Mouse (Mus musculus) cerebellum, adult (tissue): ENCODE data around the gene Chmp6.

Experiments used
- ATAC-seq: cut with Nextera tagmentation; 2 replicates; pipeline ENCODE4 v1.9.2; 2017; ENCODE audit warnings: mild to moderate bottlenecking, moderate library complexity, mixed read lengths; ENCODE audit not compliant: insufficient number of reproducible peaks, low FRiP score, low TSS enrichment

Chmp6 gene

DNA sequence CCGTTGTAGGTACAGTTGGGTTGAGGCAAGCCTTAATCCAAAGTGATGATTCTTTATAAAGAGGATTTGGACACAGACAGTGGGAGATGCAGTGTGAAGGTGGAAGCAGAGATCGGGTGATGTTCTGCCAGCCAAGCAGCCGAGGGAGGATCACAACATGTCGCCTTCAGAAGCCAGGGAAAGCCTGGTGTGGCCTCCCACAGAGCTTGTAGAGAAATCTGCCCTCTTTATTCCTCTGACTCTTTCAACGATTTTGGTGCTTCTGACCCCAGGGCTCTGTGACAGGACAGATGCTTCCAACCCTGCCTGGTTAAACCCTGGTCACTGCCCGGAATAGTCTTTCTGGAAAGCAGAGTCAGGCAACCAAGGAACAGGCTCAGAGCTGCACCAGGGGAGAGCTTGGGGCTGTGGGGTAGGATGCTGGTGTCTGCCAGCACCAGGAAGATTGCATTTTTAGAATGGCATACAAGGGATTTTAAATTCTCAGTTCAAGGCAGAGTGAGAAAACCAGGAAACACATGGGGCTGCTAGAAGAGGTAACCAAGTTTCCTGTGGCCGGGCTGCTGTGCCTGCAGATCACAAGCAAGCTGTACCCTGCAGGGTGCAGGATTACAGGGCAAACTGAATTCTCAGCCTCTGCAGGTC is 6.1 kb upstream of the Chmp6 start:
- ATAC-seq, result no peak

DNA sequence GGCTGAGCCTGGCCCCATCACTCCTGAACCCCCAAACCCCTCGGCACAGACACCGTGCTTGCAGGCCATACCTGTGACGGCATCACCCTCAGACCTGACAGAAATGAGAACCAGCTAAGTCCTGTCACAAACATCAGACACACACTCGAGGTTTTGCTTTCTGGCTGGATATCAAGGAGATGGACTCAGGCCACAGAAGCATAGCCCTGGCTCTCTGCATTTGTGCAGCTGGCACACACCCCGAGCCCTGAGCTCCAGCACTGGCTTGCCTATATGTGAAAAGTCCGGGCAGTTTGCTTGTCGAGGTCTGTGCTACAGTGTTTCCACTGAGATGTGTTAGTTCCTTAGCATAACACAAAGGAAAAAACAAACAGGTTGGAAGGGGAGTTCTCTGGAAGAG is 5.5 kb upstream of the Chmp6 start:
- no peak for ATAC-seq

DNA sequence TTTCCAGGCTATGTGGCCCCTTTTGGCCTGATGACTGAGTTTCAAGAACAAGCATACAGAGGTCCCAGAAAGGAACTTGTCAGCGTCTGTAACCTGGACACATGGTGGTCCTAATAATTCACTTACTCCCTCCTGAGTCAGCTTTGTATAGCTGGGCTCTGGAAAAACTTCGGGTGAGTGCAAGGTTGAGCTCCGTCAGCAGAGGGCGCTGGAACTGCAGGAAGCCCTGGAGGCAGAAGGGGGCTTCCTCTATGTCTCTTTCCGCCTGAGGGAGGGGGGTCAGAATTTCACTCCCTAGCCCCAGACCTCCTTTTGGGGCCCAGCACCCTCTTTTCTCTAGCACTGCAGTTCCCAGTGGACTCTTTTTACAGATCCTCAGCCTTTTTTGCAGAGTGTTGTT is 3.8 kb upstream of the Chmp6 start:
- ATAC-seq, result no peak

DNA sequence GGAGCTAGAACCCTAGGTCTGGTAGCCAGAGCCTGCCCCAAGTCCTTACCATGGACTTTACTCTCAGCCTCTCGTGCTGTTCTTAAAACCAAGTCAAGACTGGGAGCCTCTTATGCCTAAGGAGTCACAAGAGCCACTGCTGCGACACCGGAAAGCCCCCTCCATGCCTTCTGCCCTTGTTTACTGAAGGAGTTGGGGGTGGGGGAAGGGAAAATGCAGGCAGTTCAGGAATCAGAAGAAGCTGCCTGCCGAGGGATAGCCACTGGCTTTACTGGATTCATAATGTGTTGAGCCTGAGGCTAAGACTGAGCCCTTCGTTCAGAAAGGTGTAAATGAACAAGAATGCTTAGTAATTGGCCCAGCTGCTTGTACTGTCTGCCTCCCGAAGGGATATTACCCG is 396 bp upstream of the Chmp6 start:
- ATAC-seq, result no peak

DNA sequence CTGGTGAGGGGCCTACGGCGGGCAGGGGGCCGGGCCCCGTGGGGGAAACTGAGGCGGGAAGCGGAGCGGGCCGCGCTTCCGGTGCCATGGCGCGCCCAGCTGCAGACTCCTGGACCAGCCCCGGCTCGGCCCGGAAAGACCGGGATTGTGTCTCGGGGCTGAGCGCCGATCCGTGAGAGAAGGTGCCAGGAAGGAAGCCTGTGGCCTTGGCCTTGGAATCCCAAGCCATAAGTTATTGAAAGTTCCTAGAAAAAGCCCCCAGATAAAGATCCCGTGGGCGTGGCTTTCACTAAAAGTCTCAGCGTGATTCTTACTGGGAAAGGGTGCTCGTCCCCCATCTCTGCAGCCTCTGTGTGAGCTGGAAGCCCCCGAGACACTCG is 684 bp downstream of the Chmp6 start:
- no peak for ATAC-seq

DNA sequence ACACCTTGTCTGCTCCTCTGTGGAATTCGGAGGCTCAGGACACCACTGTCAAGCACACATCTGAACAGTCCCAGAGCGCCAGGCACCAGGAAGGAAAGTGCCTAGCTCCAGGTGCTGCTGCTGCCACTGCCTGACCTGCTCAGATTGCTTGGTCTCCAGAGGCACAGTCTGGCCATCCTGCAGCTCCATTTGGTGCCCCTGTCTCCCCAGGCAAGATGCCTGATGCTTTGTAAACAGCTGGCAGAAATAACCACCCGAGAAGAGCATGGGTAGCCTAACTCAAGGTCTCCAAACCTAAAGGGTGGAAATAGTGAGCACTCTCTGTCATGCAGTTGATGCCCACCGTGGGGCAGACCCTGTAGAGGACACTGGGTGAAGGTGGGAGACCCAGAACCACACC is 1.1 kb downstream of the Chmp6 start:
- ATAC-seq, result no peak

DNA sequence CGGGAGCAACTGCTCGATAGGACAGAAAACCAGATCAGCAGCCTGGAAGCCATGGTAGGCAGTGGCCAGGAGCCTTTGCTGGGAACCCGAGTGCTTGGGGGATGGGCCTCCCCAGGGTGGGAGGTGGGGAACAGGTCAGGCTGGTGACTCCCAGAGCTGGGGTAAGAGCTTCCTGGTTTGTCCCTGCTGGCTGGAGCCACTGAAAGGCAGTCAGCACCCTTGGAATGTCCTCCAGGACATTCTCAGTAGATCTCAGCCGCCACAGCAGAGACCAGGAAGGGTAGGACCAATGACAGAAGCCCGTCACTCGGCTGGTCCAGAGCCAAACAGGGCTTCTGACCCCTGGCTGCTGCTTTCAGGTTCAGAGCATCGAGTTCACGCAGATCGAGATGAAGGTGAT is 2.4 kb downstream of the Chmp6 start:
- no peak for ATAC-seq

DNA sequence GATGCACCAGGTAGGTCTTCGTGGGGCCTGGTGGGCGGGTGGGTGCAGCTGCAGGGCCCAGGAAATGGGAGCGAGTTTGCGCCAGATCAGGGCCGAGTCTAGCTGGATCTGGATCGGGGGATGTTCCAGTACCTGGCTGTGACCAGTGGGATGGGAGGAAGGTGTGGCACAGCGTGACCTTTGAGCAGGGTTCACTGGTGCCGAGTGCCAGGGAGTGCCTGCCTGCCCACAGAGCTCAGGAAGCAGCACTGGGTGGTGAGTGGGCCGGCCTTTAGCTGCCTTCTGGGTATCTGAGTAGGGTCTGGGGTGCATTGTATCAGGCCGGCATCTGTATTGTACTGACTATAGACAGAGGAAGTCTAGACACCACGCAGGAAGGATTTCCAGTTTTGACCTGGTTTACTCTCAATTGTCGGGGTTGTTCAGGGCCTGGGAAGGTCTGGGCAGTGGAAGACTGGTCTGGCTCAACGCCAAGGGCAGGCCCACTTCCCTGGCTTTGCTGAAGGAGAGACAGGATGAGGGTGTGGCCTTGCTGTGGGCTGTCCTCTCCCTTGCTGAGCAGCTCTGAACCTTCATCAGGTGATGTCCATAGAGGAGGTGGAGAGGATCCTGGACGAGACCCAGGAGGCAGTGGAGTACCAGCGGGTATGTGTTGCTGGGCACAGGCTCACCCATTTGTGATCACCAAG is 3.0 kb downstream of the Chmp6 start:
- no peak for ATAC-seq

DNA sequence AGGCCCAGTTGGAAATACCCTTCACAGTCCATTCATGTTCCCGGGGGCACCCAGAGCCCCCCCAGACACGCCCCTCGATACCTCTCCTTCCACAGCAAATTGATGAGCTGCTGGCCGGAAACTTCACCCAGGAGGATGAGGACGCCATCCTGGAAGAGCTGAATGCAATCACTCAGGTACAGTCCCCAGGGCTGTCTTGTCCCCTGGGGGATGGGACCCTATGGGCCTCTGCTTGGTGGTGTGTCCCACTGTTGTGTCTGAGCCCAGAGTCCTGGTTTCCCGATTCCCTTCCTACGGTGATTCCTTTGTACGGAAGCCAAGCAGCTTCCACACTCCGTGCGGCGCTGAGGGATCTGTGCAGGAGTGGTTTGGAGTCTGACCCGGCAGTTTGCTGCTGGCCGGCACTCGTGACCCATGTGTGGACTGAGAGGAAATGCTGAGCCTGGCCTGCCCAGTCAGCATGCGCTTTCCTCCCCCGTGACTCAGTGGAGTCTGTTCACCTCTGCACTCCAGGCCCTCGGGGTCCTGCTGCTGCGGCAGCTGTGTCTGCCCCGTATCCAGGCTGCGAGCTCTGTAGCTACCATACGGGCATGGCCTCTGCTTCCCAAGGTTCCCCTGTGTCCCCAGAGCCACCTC is 3.7 kb downstream of the Chmp6 start:
- ATAC-seq, result no peak

DNA sequence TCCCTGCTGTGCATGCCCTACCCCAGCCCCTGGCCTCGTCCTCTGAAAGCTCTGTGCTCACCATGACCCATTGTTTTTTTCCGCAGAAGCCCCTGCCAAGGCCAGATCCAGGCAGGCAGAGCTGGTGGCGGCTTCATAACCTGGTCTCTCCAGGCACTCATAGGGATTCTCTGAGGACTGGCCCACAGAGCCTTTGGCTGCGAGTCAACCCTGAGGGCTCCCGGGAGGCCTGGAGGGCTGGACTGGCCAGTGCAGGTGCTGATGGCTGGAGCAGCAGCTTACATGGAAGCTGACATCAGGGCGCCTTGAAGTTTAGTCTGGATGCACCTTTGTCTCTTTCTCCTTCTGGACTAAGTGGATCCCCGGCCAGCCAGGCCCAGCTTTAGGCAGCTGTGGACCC is 5.3 kb downstream of the Chmp6 start:
- ATAC-seq, result no peak

DNA sequence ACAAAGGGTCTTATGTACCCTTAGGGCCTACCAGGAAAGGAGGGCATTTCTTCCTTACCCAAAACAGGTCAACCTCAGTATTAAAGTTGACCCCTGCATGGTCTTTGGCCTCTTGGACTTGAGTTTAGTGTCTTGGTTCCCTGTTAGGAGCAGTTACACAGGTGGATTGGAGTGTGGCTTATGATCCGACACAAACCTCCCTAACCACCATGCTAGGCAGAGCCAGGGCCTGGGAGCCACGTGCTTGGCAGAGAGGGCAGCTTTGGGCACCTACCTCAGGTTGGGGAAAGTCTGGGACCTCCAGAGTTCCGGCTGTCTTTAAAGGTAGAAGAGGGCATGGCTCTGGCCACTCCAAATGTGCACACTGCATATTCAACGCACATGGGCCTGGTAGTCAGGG is 6.2 kb downstream of the Chmp6 start:
- ATAC-seq, result no peak

DNA sequence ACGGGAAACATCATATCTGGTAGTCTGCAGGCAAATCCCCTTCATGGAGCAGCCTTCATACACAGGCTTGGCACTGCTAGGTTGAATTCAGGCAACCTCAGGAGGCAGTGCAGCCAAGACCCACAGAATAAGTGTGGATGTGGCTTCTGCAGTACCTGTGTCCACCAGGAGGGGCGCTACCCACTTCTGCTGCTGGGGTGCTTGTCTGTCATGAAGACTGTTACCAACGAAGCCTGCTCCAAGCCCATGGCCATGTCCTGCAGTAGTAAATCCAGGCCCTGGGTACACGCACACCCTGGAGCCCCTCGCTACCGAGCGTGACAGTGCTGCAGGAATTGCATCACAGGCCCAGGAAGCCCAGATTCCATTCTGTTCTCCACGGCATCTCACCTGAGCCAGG is 6.7 kb downstream of the Chmp6 start:
- no peak for ATAC-seq

DNA sequence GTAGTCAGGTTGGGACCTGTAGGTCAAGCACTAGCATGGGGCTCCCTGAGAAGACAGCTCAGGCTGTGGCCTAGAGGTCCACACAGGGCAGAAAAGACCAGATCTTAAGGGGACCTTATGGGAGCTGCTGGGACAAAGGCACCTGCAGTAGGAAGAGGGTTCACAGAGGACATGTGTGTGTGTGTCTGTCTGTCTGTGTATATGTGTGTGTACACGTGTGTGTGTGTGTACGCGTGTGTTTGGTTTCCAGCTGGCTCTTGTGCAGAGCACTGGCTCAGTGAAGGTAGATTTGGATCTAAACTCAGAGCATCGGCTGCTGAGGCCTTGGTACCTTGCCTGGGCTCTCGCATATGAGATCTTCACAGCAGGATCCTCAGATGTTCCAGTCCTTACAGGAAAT is 7.4 kb downstream of the Chmp6 start:
- ATAC-seq, result no peak

DNA sequence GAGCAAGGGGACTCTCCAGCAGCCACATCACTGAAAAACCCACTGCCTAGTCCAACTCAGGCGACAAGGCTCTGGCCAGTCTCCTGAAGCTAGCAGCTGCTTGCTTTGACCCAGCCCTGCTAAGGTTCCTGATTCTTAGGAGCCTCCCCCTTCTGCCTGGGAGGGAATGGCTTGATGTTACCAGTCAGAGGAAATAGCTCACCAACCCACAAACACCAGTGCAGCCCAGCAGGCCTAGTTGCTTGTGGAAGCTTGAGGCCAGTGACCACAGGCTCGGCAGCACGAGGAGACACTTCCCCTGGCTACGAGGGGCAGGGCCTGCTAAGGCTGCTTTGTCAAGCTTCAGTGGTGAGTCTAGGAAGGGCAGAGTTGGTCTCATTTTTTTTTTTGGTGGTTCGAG is 11.9 kb downstream of the Chmp6 start:
- ATAC-seq, result no peak

DNA sequence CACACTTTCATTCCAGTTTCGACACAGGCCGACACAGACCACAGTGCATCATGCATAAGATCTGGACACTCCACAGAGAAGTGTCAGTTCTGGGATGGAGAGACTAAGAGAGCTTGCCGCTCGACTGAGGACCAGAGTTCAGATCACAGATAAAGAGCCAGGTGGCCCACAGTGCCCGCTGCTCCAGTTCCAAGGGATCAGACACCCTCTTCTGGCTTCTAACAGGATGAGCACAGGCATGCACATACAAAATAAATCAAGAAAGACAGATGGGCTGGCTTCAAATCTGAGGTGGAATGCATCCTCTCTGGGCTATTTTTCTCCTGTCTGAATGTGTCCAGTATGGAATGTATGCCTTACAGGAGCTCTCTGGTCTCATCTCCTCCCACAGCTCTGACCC is 13.5 kb downstream of the Chmp6 start:
- ATAC-seq, result peak; percentile 56; the same call in 1 of the 2 replicates

DNA sequence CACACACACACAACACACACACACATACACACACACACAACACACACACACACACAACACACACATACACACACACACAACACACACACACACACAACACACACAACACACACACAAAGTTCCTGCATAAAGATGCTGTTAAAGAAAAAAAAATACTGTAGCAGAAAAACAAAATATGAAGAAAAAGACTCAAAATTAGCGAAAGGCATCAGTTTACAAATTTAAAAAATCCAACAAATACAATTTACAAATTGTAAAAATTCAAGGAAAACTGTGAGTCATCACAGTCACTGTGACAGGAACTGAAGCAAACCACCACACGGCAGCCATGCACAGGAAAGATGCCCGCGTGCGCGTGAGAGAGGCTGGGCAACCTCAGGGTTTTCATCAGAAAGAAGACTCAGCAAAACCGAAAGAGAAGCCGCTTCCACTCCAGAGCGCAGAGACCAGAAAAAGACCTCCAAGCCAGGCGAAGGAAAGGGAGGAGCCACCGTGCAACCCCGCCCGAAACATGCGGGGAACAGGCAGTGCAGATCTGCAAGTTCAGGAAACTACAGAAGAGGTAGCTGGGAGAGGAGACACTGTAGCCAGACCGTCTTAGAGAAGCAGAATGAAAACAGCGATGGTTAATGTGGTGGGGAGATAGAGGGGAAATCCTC is 14.9 kb downstream of the Chmp6 start:
- ATAC-seq, result no peak

DNA sequence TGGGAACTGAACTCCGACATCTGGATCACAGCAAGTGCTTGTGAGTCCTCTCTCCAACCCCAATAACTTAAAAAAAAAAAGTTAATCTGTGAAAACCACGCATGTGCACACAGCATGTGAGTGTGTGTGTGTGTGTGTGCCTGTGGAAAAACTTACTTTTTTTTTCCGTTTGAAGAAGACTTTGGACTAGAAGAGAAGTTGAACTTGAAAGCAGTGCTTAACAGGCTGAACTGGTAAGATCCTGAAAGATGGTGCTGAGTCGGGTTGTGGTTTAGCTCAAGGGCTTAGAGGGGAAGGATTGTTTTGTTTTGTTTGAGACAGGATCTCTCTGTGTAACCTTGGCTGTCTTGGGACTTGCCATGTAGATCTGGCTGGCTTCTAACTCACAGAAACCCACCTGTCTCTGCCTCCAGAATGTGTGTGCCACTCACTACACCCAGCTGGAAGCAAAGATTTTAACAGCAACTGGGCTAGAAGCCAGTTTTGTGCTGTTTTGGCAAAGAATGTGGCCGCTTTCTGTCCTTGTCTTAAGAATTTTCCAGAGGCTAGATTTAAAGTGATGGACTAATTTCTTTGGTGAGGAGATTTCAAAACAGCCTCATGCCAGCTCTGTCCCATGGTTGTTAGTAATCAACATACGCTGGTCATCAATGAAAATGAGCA is 16.5 kb downstream of the Chmp6 start:
- ATAC-seq, result no peak

DNA sequence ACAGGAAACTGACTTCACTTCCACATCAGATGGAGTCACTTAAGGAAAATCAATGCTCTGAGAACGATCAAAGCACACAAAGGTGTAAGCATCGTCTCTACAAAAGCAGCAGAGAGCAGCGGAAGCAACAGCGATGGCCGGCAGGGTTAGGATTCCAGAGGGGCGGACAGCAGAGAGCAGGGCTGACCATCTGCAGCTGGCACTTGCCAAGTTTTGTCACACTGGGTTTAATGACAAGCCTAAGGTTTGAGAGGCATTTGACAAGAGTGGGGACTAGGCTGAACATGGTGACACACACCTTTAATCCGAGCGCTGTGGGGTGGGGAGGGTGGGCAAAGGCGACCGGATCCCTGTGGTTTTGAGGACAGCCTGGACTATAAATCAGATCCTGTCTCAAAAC is 18.6 kb downstream of the Chmp6 start:
- ATAC-seq, result no peak

DNA sequence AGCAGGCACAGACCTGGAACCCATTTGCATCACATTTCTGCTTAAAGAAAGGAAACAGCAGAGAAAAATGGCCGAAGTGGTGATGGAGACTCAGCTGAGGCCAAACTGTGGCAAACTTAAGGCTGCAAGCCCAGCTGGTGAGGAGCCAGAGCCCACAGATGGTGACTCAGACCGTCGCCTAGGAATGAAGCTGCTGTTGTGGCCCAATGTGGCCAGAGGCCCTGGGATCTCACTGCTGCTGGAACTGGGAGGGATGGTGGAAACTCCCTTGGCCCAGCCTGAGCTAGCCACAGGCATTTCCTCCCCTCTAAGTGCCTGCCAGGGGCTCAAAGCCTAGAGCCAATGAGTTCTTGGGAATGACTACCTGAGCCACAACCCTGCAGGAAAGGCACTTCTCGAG is 19.9 kb downstream of the Chmp6 start:
- no peak for ATAC-seq

DNA sequence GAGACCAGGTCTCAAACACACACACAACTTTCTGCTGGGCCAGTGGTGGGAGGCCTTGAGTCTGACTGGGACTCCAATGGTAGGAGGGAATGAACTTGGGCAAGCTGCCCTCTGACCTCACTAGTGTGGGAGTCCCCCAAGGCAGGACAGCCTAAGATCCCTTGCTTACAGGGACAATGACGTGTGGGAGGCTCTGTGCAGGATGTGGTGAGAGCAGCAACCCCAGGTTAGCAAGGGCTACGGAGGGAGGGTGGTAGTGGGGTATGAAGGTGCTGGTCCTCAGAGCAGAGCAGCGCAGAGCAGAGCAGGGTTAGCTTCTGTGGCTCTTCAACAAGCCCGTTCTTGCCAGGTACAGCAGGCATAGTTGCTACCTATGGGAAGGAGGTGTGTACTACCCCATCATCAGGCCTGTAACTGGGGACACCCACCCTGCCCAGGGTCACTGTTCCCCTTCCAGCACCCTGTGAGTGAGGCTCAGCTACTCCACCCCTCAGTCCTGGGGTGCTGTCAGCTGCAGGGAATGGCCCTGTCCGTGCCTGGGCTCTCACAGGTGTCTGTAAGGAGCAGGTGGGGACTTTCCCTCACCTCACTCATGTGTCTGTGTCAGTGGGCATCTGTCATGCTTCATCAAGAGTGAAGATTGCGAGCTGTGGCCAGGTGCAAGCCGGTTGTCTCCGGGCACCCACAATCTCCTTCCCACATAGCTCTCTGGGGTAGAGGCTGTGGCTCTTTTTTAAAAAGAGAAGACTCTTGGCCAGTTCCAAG is 20.8 kb downstream of the Chmp6 start:
- ATAC-seq, result no peak
